8 mouse cellular contexts compared by ENCODE assay signal in the genomic region with DNA sequence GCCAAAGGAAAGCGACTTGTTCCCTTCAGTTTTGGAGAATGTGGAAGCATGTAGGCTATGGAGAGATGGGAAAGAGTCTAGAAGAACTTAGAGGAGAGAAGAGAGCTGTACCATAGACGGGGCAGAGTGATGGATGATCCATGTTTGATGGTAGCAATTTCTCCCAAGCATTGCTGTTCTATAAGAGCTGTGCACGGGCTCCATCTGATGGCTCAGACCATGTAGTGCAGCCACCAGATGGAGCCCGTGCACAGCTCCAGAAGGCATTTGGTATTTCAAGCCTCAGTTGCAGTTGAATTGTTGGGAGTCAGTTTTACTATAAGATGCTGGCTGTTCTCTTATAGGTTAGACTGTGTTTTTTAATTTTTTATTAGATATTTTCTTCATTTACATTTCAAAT. TPM values are rescaled to one million over a fixed set of nuclear protein-coding genes. Genes with fewer than 3 reads are reported as not detected.
A peak's percentile ranks its signal among the peaks of the same experiment; 100 is the strongest.
DNase-seq lines count a peak whose midpoint lies in the region; ATAC-seq lines count a peak whose summit lies in the region.

No protein-coding gene starts in this region.

- no peaks in the 10 kb centered on the region for H3K36me3 ChIP-seq in neural tube, embryonic 15.5 days
- peaks cover 48% of the 10 kb centered on the region for H3K36me3 ChIP-seq in hindbrain, embryonic 10.5 days

- H3K9ac ChIP-seq in neural tube, embryonic 15.5 days (replicated peaks): no peak overlapping the region

- WGBS in neural tube, embryonic 15.5 days: 18% methylated on average over 4 of the region's 4 CpGs
- WGBS in hindbrain, embryonic 10.5 days: 24% methylated on average over 4 of the region's 4 CpGs

- no peaks in the 10 kb centered on the region for H3K9me3 ChIP-seq in neural tube, embryonic 15.5 days (replicated peaks)
- H3K9me3 ChIP-seq in hindbrain, embryonic 10.5 days: no peaks in the 10 kb centered on the region

- no peaks in the 10 kb centered on the region for H3K4me1 ChIP-seq in neural tube, embryonic 15.5 days
- no peaks in the 10 kb centered on the region for H3K4me1 ChIP-seq in hindbrain, embryonic 10.5 days (replicated peaks)

- H3K27ac ChIP-seq in neural tube, embryonic 15.5 days (replicated peaks): no peak overlapping the region
- H3K27ac ChIP-seq in hindbrain, embryonic 10.5 days: no peak overlapping the region

- H3K4me3 ChIP-seq in neural tube, embryonic 15.5 days (replicated peaks): no peak overlapping the region
- no peak overlapping the region for H3K4me3 ChIP-seq in hindbrain, embryonic 10.5 days

- no peak overlapping the region for H3K4me2 ChIP-seq in neural tube, embryonic 15.5 days

- ATAC-seq in neural tube, embryonic 15.5 days (ENCODE audit: low FRiP score): no peak

- H3K27me3 ChIP-seq in neural tube, embryonic 15.5 days (replicated peaks): no peaks in the 10 kb centered on the region
- no peaks in the 10 kb centered on the region for H3K27me3 ChIP-seq in hindbrain, embryonic 10.5 days (ENCODE audit: insufficient read depth, poor library complexity, severe bottlenecking)

- DNase-seq in neural tube, embryonic 10.5 days (ENCODE audit: extremely low spot score, low spot score): peak; percentile 31
- peak; percentile 48 for DNase-seq in adrenal gland, adult 2 months
- peak; percentile 37 for DNase-seq in embryo, embryonic 11.5 days (ENCODE audit: low read depth, low spot score)
- peak; percentile 40 for DNase-seq in hindbrain, embryonic 10.5 days (ENCODE audit: low spot score)
- peak; percentile 29 for DNase-seq in layer of hippocampus, adult 9-10 months (ENCODE audit: low spot score)
- peak; percentile 71 for DNase-seq in mesoderm, embryonic 11.5 days (ENCODE audit: low read depth, low spot score)
- peak; percentile 52 for DNase-seq in thymus, postnatal 0 days (ENCODE audit: low spot score)

RNA-seq across cellular contexts. Expression of a gene that starts 56.9 kb away (rescaled TPM):
- polyA plus RNA-seq in neural tube, embryonic 15.5 days (2015; fragmentation: Nextera tagmentation; extraction: Ambion mirVana): 60.1 and 73.0 TPM in 2 replicates
- 10 to 100 TPM; 29.3 to 37.1 TPM for total RNA-seq in adrenal gland, adult 2 months (2021)
- 3.9 and 4.4 TPM in 2 replicates for polyA plus RNA-seq in adrenal gland, adult 2 months (2012; rRNA removed)
- polyA plus RNA-seq in hindbrain, embryonic 10.5 days (2016; fragmentation: Nextera tagmentation; extraction: Ambion mirVana): 108 and 133 TPM in 2 replicates
- 34.0 and 36.0 TPM in 2 replicates for polyA plus RNA-seq in thymus, postnatal 0 days (2015; fragmentation: Nextera tagmentation; extraction: Ambion mirVana)
